Mouse (Mus musculus) olfactory bulb, adult 2 months (tissue): Measurements from ENCODE around the gene Brpf3.

ENCODE experiments used
- CTCF ChIP-seq: fragments of 200-500 bp; IDR thresholded peaks from 2 replicates; pipeline ENCODE4 v1.5.1; 2012; ENCODE audit warnings: low read depth, mild to moderate bottlenecking, low read length, moderate library complexity; ENCODE audit not compliant: insufficient read depth
- POLR2A ChIP-seq: fragments of 200-500 bp; IDR thresholded peaks from 2 replicates; pipeline ENCODE4 v1.6.1; 2012; ENCODE audit warnings: mild to moderate bottlenecking, low read depth, low read length, moderate library complexity; ENCODE audit not compliant: insufficient read depth

- no peak for TF ChIP-seq CTCF
- no peak for TF ChIP-seq POLR2A
Observed at GRCm38 (mm10) chr17:28815384-28816004, 14.6 kb downstream of the Brpf3 start.
